Mouse (Mus musculus): ENCODE measurements around the gene Pld2.

Gene Pld2

DNA sequence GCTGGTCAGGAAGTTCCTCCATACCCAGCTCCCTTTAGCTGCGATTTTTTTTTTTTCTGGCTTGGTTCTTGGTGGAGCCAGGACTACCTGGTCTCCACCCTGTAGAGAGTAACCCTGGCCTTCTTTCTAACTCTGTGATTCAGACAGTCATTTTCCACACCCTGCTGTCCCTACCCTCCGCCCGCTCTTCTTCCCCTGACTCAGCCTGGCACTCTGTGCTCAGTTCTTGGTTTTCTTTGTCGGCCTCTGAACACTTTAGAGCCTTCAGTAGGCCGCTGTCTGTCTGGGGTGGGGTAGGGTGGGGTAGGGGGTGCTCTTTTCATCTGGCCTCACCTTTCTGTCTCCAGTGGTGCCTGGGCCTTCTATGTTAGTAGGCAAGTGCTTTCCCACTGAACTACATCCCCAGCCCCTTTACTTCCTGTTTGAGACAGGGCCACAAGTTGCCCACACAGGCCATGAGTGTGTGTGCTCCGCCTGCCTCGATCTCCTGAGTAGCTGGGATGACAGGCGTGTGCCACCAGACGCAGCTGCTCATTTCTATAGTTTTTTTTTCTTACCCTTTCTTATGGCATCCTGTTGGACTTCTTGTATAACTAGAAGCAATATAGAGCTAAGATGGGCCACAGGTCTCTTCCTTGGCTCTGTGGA, 40.0 kb downstream of the Pld2 start:
- DNase-seq, result no peak

- DNase-seq, result no peak
Measured at GRCm38 (mm10) chr11:70580358-70580720, 40.5 kb downstream of the Pld2 start.

- peak in 1 of 2 experiments; percentile 23 for DNase-seq
Measured at GRCm38 (mm10) chr11:70580921-70581320, 41.1 kb downstream of the Pld2 start.

- DNase-seq, result no peak
Measured at GRCm38 (mm10) chr11:70582196-70582595, 42.3 kb downstream of the Pld2 start.

- DNase-seq, result no peak
Measured at GRCm38 (mm10) chr11:70583022-70583714, 43.3 kb downstream of the Pld2 start.

- DNase-seq, result no peak
Measured at GRCm38 (mm10) chr11:70583775-70584174, 43.9 kb downstream of the Pld2 start.

DNA sequence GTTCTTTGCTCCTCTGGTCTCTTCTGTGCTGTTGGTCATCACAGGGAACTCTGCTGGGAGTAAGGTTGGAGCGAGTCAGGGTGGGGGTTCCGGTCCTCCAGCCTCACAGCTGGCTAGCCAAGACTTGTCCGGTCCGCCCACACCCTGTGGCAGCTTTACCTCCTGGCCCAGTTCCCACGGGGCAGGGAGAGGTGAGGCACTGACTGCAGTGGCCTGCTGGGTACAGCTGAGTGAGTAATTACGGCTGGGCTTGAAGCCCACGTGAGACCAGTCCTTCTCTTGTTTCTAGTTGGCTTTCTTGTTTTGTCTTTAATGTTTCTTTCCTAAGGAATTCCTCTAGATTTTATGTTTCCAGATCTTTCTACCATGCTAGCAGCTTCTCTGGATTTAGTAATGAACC, 45.6 kb downstream of the Pld2 start:
- DNase-seq, result no peak

- no peak for DNase-seq
Measured at GRCm38 (mm10) chr11:70586261-70586660, 46.4 kb downstream of the Pld2 start.

DNA sequence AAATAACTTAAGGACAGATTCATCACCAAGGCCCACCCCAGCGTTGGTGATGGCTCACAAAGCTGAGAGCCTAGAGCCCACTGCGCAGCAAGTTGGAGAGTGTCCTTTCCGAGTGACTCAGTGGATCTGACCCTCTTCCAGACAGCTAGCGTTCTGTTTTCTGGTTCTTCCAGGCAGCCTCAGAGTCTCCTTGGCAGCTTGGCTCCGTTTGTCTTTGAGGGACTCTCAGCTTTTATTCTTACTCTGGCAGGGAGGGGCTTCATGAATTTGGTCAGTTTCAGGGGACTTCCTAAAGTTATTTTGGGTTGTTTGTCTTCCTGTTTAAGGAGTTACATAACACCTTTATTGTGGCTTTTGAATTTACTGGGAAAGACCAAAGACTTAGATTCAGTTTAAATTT, 47.1 kb downstream of the Pld2 start:
- no peak for DNase-seq

- no peak for DNase-seq
Measured at GRCm38 (mm10) chr11:70591733-70592132, 51.9 kb downstream of the Pld2 start.

DNA sequence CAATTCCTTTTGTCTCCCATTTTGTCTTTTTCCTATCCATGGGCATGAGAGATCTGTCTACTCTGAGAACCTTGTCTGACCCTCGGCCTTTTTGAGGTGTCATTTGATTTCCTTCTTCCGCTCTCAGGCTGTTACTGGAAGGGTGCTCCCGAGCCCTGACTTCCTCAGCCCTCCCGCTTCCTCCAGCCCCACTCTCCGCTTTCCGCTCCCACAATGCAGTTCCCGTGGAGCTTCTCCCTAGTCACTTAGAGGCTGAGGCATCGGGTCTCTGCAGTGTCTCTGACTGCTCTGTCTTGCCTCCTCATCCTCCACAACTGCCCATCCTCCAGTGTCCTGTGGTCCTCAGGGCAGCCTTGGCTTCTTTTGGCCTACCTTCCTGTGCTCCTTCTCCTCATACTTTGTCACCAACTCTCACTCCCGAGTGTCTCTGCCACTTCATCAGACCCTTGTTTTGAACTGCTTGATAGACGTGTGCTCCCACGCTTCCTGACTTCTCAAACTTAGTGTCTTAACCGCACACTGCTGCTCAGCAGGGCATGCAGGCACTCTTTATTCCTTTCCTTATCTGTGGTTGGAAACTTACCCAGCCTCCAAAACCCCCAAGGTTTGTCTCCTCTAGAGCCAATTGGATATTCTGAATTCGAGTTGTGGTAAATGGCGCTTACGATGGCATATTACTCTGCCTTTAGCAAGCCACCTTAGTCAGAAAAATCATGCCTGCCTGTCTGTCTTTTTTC, 54.6 kb downstream of the Pld2 start:
- no peak for DNase-seq

GRCm38 (mm10) chr11:70595638-70596037, 55.8 kb downstream of the Pld2 start:
- DNase-seq, result no peak

DNA sequence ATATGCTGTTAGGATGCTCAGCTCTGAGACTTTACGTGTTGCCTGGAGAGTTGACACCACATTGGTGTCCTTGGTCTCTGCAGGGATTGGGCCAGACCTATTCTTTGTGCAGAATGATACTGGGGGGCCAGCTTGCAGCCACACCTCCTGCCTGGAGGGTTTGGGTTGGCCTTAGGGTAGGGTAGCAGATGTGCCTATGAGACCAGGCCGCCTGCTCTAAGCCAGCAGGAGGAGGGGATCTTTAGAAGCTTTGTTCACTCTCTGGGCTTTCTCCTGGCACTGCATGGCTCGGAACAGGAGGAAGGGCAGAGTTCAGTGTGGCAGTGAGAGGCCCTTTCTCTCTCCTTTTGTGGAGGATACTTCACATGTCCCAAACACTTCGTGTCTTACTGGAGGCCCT, 56.2 kb downstream of the Pld2 start:
- no peak for DNase-seq

DNA sequence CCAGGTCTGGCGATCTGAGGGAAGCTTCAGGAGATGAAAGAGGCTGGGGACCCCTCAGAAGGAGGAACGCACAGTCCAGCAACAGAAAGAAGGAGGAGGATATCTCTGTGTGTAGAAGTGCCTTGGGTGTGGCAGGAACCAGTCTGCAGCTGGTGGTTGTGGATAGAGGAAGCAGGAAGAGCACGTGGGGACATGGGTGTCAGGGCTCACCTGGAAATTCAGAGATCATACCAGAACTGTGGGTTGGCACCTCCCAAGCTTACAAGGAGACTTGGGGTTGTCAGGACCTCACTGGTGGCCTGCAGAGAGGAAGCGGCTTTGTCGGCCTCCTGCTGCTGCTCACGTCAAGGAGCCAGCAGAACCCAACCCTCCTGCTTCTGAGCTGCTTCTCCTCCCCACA, 57.4 kb downstream of the Pld2 start:
- DNase-seq, result no peak

DNA sequence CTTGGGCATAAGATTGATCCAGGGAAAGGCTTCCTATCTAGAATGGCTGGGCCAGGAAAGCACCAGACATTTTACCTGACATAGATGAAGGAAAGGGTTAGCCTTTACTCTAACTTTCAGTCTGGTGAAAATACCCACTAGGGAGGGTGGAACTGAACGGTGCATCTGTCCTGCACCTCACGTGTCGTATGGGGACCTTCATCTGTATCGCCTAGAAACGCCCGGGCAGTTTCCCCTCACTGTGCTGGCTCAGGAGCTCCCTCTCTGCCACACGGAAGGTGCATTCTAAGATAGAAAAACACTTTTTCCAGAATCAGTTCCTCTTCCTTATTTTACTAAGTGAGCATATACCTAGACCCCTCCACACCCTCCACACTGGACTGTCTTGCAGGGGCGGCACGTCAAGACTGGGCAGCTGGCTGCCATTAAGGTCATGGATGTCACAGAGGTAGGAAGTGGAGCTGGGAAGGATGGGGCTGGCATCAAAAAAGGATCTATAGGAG, 58.6 kb downstream of the Pld2 start:
- DNase-seq, result no peak

GRCm38 (mm10) chr11:70605024-70605566, 65.2 kb downstream of the Pld2 start:
- DNase-seq, result peak; percentile 84

DNA sequence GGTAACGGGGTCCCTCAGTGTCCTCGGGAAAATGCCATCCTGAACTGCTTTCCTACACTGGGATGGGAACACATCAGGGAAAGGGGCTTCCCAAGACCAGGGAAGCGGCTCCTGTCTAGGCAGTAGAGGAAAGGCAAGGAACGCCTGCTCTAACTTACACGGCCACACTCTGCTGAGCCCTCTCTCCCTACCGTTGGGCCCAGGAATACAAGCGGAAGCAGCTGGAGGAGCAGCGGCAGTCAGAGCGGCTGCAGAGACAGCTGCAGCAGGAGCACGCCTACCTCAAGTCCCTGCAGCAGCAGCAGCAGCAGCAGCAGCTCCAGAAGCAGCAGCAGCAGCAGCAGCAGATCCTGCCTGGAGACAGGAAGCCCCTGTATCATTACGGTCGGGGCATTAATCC, 66.9 kb downstream of the Pld2 start:
- no peak for DNase-seq

DNA sequence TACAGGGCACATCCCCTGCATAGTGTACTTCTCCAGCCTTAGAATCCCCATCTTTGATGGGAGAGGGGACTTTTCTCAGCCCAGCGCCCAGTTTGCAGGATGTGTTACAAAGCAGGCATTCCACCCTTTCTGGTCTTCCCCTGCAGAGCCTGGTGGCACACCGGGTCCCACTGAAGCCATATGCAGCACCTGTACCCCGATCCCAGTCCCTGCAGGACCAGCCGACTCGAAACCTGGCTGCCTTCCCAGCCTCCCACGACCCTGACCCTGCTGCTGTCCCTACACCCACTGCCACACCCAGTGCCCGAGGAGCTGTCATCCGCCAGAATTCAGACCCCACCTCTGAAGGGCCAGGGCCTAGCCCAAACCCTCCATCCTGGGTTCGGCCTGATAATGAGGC, 67.7 kb downstream of the Pld2 start:
- no peak for DNase-seq
